Mouse (Mus musculus) neural tube, embryonic 13.5 days (tissue): ENCODE results near the gene Bcr. TPM values are rescaled to one million over a fixed set of nuclear protein-coding genes. Genes with fewer than 3 reads are reported as not detected.

Experiments
- ATAC-seq: fragments of 200-750 bp; cut with Nextera tagmentation; 2 replicates; pipeline ENCODE4 v1.8.0; 2017; ENCODE audit warnings: low read depth, mild to moderate bottlenecking, moderate TSS enrichment, moderate library complexity
- H3K27ac ChIP-seq: fragments of 300-500 bp; sonication (generic); replicated peaks from 2 replicates; pipeline ENCODE4 v1.5.1; 2015; ENCODE audit warnings: moderate library complexity, mild to moderate bottlenecking, inconsistent platforms
- H3K27me3 ChIP-seq: fragments of 300-500 bp; sonication (generic); 2 replicates; pipeline ENCODE4 v1.6.1; 2015; ENCODE audit warnings: mild to moderate bottlenecking, inconsistent platforms
- H3K36me3 ChIP-seq: fragments of 300-500 bp; sonication (generic); 2 replicates; pipeline ENCODE4 v1.6.1; 2015; ENCODE audit warnings: mild to moderate bottlenecking, inconsistent platforms
- H3K4me1 ChIP-seq: fragments of 300-500 bp; sonication (generic); replicated peaks from 2 replicates; pipeline ENCODE4 v1.6.1; 2015; ENCODE audit warnings: inconsistent platforms
- H3K4me2 ChIP-seq: fragments of 300-500 bp; sonication (generic); 2 replicates; pipeline ENCODE4 v1.6.1; 2015; ENCODE audit warnings: inconsistent platforms, mild to moderate bottlenecking, moderate library complexity
- H3K4me3 ChIP-seq: fragments of 300-500 bp; sonication (generic); 2 replicates; pipeline ENCODE4 v1.5.1; 2015; ENCODE audit warnings: mild to moderate bottlenecking, inconsistent platforms
- H3K9ac ChIP-seq: fragments of 300-500 bp; sonication (generic); 2 replicates; pipeline ENCODE4 v1.6.1; 2015; ENCODE audit warnings: moderate library complexity, mild to moderate bottlenecking, inconsistent platforms
- H3K9me3 ChIP-seq: fragments of 300-500 bp; sonication (generic); 2 replicates; pipeline ENCODE4 v1.6.1; 2016; ENCODE audit warnings: inconsistent platforms
- WGBS: fragments of 180-500 bp; shearing (Covaris S2); methylation state at CpG from one replicate; pipeline ENCODE4 v1.1.7; 2015; 5-methylcytosine and 5-hydroxymethylcytosine counted together
- polyA plus RNA-seq: library from polyadenylated mRNA; unstranded; fragments of >200 nt; fragmentation: Nextera tagmentation; extraction: Ambion mirVana; gene quantifications from 2 replicates; pipeline ENCODE4 v1.2.1, GENCODE M21; 2015

Bcr gene
- polyA plus RNA-seq, 1 experiment from 2014 or later = 16.8 TPM

- Histone ChIP-seq H3K9ac (no peak overlapping the region), H3K4me3 (no peak overlapping the region), H3K4me2 (no peak overlapping the region), H3K4me1 (no peaks in the 10 kb centered on the region; the same call in 1 of the 2 replicates), H3K9me3 (no peaks in the 10 kb centered on the region), H3K36me3 (peaks cover 78% of the 10 kb centered on the region), H3K27ac (no peak overlapping the region), H3K27me3 (no peaks in the 10 kb centered on the region)
- 91% methylated on average over 10 of the region's 10 CpGs for WGBS
- ATAC-seq = no peak
Measured at GRCm38 (mm10) chr10:75146619-75147018, 86.2 kb downstream of the Bcr start.

- Histone ChIP-seq H3K36me3 (peaks cover 75% of the 10 kb centered on the region), H3K27me3 (no peaks in the 10 kb centered on the region), H3K9me3 (no peaks in the 10 kb centered on the region), H3K4me2 (no peak overlapping the region), H3K4me1 (no peaks in the 10 kb centered on the region; the same call in 1 of the 2 replicates), H3K9ac (no peak overlapping the region), H3K4me3 (no peak overlapping the region), H3K27ac (no peak overlapping the region)
- no peak for ATAC-seq
- 45% methylated on average over 6 of the region's 6 CpGs for WGBS
Measured at GRCm38 (mm10) chr10:75148295-75148694, 87.9 kb downstream of the Bcr start.

DNA sequence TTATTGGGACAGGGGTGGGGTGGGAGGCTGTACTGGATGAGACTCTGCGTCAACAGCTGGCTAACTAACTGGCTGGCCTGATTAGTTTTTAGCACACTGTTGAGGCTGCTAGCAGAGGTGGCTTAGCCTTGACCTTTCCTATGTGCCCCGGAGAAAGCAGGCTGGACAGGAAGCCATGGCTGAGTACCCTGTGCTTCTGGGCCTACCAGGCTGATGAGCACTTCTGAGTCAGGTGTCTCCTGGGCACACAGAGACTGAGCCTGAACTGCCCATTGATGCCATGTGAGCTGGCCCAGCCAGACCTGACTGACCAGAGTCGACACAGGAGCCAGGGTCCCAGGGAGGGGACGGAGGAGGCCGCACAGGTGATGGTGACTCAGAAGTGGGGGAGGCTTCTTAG is 90.0 kb downstream of the Bcr start:
- peaks cover 74% of the 10 kb centered on the region for H3K36me3 ChIP-seq
- no peak for ATAC-seq

DNA sequence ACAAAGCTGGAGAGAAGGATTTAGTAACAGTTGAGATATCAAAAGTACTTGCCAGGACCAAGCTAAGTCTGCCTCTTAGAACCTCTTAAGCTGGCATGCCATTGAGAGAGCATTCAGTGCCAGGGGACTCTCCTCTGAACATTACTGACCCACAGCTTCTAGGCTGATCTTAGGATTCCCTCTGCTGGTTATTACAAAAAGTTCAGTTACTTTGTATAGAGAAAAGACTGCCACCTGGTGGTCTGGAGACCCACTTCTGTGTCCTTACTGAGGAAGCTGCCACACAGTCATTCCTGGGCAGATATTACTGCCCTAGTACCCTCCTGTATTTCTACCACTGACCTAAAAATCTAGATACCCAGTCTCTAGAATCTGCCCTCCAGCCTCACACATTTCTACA is 90.9 kb downstream of the Bcr start:
- peak; percentile 74 for ATAC-seq
- H3K36me3 ChIP-seq = peaks cover 74% of the 10 kb centered on the region

More for the DNA sequence above, 90.0 kb downstream of the Bcr start:
- WGBS = 85% methylated on average over 5 of the region's 5 CpGs
- no peak overlapping the region for H3K9ac ChIP-seq
- no peaks in the 10 kb centered on the region for H3K27me3 ChIP-seq
- H3K4me1 ChIP-seq = no peaks in the 10 kb centered on the region; the same call in 1 of the 2 replicates
- H3K9me3 ChIP-seq = no peaks in the 10 kb centered on the region
- H3K4me2 ChIP-seq = no peak overlapping the region
- no peak overlapping the region for H3K27ac ChIP-seq
- H3K4me3 ChIP-seq = no peak overlapping the region

GRCm38 (mm10) chr10:75156835-75157234 is 96.4 kb downstream of the Bcr start:
- Histone ChIP-seq H3K27ac (no peak overlapping the region), H3K9me3 (no peaks in the 10 kb centered on the region), H3K4me2 (no peak overlapping the region), H3K27me3 (no peaks in the 10 kb centered on the region), H3K36me3 (peaks cover 91% of the 10 kb centered on the region), H3K9ac (no peak overlapping the region), H3K4me1 (no peaks in the 10 kb centered on the region), H3K4me3 (no peak overlapping the region)
- no peak for ATAC-seq
- 56% methylated on average over 6 of the region's 6 CpGs for WGBS

More for the DNA sequence above, 90.9 kb downstream of the Bcr start:
- Histone ChIP-seq H3K9me3 (no peaks in the 10 kb centered on the region), H3K4me2 (no peak overlapping the region), H3K9ac (no peak overlapping the region), H3K4me3 (no peak overlapping the region), H3K27ac (no peak overlapping the region), H3K27me3 (no peaks in the 10 kb centered on the region), H3K4me1 (no peaks in the 10 kb centered on the region; the same call in 1 of the 2 replicates)

DNA sequence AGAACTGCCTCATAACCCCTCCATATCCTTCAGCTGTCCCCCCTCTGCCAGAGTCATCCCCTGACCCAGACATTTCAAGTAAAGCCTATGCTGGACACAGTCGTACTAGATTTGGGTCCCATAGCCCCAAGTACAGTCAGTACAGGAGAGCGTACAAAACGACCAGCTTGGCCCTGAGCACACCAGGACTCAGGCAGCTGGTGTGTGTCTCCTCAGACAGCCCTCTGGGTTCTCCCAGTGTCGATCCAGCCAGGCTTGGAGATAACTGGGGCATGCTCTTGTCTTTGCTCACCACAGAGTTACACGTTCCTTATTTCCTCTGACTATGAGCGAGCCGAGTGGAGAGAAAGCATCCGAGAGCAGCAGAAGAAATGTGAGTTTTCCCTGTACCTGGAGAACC is 97.3 kb downstream of the Bcr start:
- H3K9me3 ChIP-seq = no peaks in the 10 kb centered on the region
- peaks cover 91% of the 10 kb centered on the region for H3K36me3 ChIP-seq
- H3K4me1 ChIP-seq = no peaks in the 10 kb centered on the region
- H3K27me3 ChIP-seq = no peaks in the 10 kb centered on the region
- H3K27ac ChIP-seq = no peak overlapping the region
- 91% methylated on average over 8 of the region's 8 CpGs for WGBS
- no peak overlapping the region for H3K4me3 ChIP-seq
- no peak overlapping the region for H3K4me2 ChIP-seq
- no peak overlapping the region for H3K9ac ChIP-seq
- ATAC-seq = no peak

GRCm38 (mm10) chr10:75158356-75158755 is 98.0 kb downstream of the Bcr start:
- no peak overlapping the region for H3K9ac ChIP-seq
- WGBS = 91% methylated on average over 1 of the region's 1 CpGs
- no peaks in the 10 kb centered on the region for H3K9me3 ChIP-seq
- H3K4me3 ChIP-seq = no peak overlapping the region
- H3K27me3 ChIP-seq = no peaks in the 10 kb centered on the region
- H3K36me3 ChIP-seq = peaks cover 94% of the 10 kb centered on the region
- H3K4me2 ChIP-seq = no peak overlapping the region
- no peak overlapping the region for H3K27ac ChIP-seq
- ATAC-seq = no peak
- no peaks in the 10 kb centered on the region for H3K4me1 ChIP-seq

DNA sequence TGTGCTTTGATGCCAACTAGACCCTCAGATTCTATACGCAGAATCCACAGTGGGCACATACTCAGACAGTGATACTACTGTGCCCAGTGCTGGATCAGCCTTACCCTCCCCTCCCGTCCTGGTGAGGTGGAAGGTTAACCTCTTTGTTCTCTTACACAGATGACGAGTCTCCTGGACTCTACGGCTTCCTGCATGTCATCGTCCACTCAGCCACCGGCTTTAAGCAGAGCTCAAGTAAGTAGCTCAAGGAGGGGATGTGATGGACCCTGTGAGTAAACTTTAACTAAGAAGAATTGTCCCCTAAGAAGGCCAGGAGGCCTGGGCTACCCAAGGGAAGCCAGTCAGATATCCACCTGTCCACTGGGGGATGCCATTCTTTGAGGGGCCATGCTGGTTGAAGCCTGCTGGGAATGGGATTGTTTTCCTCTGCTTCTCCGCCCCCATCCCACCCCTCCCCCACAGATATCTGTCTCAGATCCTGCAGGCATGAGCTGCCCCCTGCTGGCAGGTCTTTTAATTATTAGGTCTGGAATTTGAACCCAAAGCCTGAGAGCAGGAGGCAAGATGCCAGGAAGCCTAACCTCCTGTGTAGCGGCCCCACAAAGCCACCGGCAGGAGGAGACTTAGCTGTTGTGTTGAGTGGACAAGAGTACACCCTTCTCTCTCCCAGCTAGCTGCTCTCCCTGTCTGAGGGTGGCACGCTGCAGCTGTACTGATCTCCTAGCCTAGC is 99.9 kb downstream of the Bcr start:
- Histone ChIP-seq H3K27ac (no peak overlapping the region), H3K9me3 (no peaks in the 10 kb centered on the region), H3K4me3 (no peak overlapping the region), H3K9ac (no peak overlapping the region), H3K4me2 (no peak overlapping the region), H3K4me1 (no peaks in the 10 kb centered on the region), H3K27me3 (no peaks in the 10 kb centered on the region), H3K36me3 (peaks cover 96% of the 10 kb centered on the region)
- no peak for ATAC-seq
- WGBS = 78% methylated on average over 10 of the region's 10 CpGs

GRCm38 (mm10) chr10:75165825-75166481 is 105.6 kb downstream of the Bcr start:
- Histone ChIP-seq H3K4me1 (no peaks in the 10 kb centered on the region), H3K36me3 (peaks cover 94% of the 10 kb centered on the region), H3K27ac (no peak overlapping the region), H3K9me3 (no peaks in the 10 kb centered on the region), H3K9ac (no peak overlapping the region), H3K4me3 (no peak overlapping the region), H3K4me2 (no peak overlapping the region), H3K27me3 (no peaks in the 10 kb centered on the region)
- 89% methylated on average over 10 of the region's 10 CpGs for WGBS
- no peak for ATAC-seq

GRCm38 (mm10) chr10:75166601-75167000 is 106.2 kb downstream of the Bcr start:
- H3K4me2 ChIP-seq = no peak overlapping the region
- H3K36me3 ChIP-seq = peaks cover 97% of the 10 kb centered on the region
- H3K4me1 ChIP-seq = no peaks in the 10 kb centered on the region
- no peaks in the 10 kb centered on the region for H3K9me3 ChIP-seq
- WGBS = 95% methylated on average over 4 of the region's 4 CpGs
- H3K27ac ChIP-seq = no peak overlapping the region
- H3K9ac ChIP-seq = no peak overlapping the region
- ATAC-seq = no peak
- no peak overlapping the region for H3K4me3 ChIP-seq
- H3K27me3 ChIP-seq = no peaks in the 10 kb centered on the region

- Histone ChIP-seq H3K4me1 (no peaks in the 10 kb centered on the region; the same call in 1 of the 2 replicates), H3K27me3 (no peaks in the 10 kb centered on the region), H3K36me3 (peaks cover 94% of the 10 kb centered on the region), H3K9ac (no peak overlapping the region), H3K27ac (no peak overlapping the region), H3K9me3 (no peaks in the 10 kb centered on the region), H3K4me2 (no peak overlapping the region), H3K4me3 (no peak overlapping the region)
- WGBS = 80% methylated on average over 12 of the region's 12 CpGs
- ATAC-seq = no peak
Measured at GRCm38 (mm10) chr10:75170207-75170850, 109.9 kb downstream of the Bcr start.

DNA sequence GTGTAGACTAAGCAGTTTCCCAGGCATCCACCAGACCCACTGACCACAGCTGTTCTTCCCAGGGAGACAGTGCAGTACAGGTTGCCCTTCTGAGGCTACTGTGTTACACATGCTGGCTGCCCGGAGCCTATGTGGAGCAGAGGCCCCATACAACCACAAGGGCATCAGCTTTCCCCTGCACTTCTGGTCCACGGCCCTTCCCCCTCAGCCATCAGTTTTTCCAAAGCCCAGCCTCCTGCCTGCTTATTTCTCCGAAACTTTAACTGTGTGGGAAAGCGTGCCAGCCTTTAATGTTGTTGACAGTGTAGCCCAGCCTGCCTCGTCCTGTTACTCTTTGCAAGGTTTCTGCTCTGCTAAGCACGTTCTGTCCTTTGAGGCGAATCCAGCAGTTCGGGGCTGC is 112.7 kb downstream of the Bcr start:
- no peak for ATAC-seq
- Histone ChIP-seq H3K9me3 (no peaks in the 10 kb centered on the region), H3K4me1 (no peaks in the 10 kb centered on the region; the same call in 1 of the 2 replicates), H3K27ac (no peak overlapping the region), H3K4me3 (no peak overlapping the region), H3K36me3 (peaks cover 96% of the 10 kb centered on the region), H3K4me2 (no peak overlapping the region), H3K9ac (no peak overlapping the region; the same call in 1 of the 2 replicates), H3K27me3 (no peaks in the 10 kb centered on the region)
- WGBS = 79% methylated on average over 8 of the region's 8 CpGs
